Mouse (Mus musculus) cerebral cortex, adult 2 months (tissue): Measurements from ENCODE around the gene Prdx6b.

Experiments used
- WGBS: fragments of 180-500 bp; shearing (Covaris S2); methylation state at CpG from one replicate; pipeline ENCODE4 v1.1.7; 2018; 5-methylcytosine and 5-hydroxymethylcytosine counted together

Prdx6b gene

DNA sequence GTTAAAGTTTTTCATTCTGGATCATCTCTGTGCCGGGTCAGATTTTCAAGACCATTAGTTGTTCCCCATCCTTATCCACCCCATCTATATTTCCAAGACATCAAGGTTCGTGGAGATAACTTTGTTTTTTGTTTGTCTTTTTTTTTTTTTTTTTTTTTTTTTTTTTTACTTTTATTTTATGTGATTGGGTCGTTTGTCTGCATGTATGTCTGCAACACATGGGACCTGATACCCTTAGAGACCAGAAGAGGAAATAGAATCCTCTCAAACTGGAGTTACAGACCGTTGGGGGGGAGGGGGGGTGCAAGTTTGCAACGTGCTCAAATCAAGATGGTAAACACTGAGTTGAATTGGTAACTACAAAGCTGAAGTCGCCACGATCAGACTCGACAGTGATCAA is at the start of gene Prdx6b:
Gene Prdx6b (plus strand): TSS at position 301 of the 400 bp plus-strand sequence.
- 85% methylated on average over 8 of the region's 8 CpGs for WGBS

GRCm38 (mm10) chr2:80247466-80247865 is 44.8 kb upstream of the Prdx6b start:
- whole genome bisulfite sequencing: 75% methylated on average over 3 of the region's 3 CpGs

GRCm38 (mm10) chr2:80259888-80260672 is 32.2 kb upstream of the Prdx6b start:
- 93% methylated on average over 3 of the region's 3 CpGs for WGBS

GRCm38 (mm10) chr2:80266894-80267293 is 25.4 kb upstream of the Prdx6b start:
- WGBS: 10% methylated on average over 11 of the region's 11 CpGs

GRCm38 (mm10) chr2:80268053-80268452 is 24.2 kb upstream of the Prdx6b start:
- 46% methylated on average over 4 of the region's 4 CpGs for WGBS

DNA sequence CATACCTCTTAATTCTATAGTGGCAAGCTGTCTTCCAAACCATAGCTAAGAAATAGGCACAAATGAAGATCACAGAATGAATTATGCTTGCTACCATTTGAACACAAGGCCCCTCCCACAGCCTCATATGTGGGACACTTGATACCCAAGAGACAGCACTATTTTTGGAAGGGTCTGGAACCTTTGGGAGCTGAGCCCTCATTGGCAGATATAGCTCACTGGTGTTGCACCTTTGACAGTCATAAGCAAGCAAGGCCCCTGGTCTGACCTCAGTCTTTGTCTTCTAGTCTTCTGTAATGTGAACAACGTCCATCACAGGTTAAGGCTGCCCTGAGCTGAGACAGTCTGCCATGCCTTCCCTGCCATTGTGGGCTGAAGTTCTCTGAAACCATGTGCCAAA is 20.8 kb upstream of the Prdx6b start:
- WGBS: 73% methylated on average over 1 of the region's 1 CpGs

DNA sequence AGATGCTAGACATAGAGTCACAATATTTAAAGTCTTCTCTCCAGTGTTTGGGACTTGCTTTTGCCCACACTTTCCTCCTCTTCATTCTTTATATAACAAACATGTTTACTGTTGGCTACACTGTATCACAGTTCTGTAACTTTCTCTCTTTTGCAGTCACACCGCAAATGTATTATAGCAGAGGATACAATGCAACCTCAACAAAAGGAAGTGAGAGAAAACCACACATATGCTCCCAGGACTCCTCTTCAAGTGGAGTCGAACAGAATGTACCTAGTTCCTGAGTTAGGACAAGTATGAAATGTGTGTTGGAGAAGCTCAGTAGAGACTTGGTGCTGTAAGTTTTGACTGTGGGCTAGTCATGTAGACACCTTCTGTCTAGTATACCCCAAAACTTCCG is 19.2 kb upstream of the Prdx6b start:
- WGBS: 71% methylated on average over 3 of the region's 3 CpGs

GRCm38 (mm10) chr2:80273763-80274162 is 18.5 kb upstream of the Prdx6b start:
- 85% methylated on average over 4 of the region's 4 CpGs for WGBS

- 46% methylated on average over 2 of the region's 2 CpGs for WGBS
Observed at GRCm38 (mm10) chr2:80275136-80275535, 17.1 kb upstream of the Prdx6b start.

DNA sequence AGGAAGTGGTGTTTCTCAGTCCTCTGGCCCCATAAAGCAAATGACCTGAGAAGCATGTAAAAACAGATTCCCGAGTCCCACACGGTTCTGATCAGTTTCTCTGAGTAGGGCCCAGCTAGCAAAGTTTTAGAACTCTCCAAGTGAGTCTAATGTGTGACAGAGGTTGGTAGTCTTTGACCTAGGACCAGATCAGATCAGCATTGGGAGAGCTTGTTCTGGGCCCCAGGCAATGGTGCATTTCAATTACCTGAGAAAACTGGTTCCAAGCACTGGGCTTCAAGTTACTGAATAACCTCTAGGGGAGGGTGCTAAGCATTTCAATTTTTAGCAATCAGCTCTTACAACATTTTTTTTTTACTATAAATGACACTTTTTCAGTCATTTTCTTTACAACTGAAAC is 10.1 kb upstream of the Prdx6b start:
- 80% methylated on average over 2 of the region's 2 CpGs for WGBS

GRCm38 (mm10) chr2:80286397-80286796 is 5.9 kb upstream of the Prdx6b start:
- 75% methylated on average over 4 of the region's 4 CpGs for WGBS

- 70% methylated on average over 3 of the region's 3 CpGs for WGBS
Observed at GRCm38 (mm10) chr2:80298334-80298733, 6.1 kb downstream of the Prdx6b start.

DNA sequence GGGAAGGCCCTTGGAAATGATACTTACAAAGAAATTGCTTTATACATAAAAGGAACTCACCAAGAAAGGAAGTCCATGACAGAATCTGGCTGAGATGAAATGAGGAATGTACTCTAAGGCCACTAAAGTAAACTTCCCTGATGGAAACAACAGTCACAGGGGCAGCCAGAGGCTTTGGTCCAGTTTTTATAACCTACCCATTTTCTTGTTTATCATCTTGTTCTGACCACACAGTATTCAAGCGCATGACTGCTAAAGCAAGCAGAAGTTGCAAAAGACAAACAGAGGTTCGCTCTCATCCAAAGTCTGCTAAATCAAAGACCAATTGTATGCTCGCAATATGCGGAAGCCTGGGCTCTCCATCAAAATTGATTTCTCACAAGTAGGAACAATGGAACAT is 8.5 kb downstream of the Prdx6b start:
- 70% methylated on average over 4 of the region's 4 CpGs for WGBS

DNA sequence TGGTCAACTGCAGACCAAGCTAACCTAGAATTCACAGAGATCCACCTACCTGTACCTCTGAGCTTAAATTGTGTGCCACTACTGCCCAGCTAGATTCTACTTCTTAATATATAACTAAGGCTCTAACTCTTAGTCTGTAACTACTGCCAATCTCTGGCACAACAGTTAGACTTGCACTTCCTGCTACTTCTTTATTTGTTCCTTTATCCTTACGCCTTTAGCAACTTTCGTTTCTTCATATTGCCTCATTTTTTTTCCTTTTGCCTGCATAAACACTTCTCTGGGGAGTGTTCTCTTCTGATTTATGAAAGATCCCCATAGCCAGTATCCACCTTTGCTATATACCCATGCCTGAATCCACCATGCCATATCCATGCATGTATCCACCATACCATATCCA is 11.7 kb downstream of the Prdx6b start:
- 92% methylated on average over 2 of the region's 2 CpGs for WGBS

DNA sequence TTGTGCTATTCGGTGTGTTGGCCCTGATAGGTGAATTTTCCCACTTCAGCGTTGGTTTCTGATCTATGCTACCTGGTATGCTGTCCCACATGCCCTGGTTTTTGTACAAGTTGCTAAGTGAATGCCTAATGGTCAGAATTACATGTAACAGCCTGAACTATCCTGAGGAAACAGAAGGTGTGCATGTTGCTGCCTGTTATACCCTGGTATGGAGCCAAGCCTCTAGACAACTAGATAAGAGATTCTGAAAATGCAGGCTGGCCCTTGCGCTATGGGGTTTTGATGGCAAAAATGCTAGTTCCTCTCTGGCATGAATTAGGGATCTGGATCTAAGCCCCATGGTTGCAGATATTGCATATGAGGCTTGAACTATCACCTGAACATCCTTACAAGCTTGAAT is 15.4 kb downstream of the Prdx6b start:
- WGBS: 97% methylated on average over 3 of the region's 3 CpGs

GRCm38 (mm10) chr2:80309775-80310174 is 17.5 kb downstream of the Prdx6b start:
- 75% methylated on average over 4 of the region's 4 CpGs for WGBS

GRCm38 (mm10) chr2:80310772-80311171 is 18.5 kb downstream of the Prdx6b start:
- 76% methylated on average over 4 of the region's 4 CpGs for WGBS

DNA sequence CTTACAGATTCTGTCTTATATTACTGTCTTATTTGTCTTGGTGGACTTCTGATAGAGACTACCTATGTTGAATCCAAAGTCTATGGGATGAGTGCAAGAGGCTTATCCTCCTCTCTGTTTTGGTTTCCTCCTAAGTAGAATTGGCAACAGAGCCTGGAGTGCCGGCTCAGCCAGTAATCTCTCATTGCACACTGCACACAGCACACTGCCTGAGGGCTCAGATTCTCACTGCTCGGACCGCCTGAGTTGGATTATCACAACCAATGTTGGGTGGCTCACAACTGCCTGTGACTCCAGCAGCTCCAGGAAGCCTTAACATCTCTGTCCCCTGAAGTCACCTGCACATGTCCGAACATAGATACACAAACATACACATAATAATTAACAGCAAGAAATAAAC is 19.1 kb downstream of the Prdx6b start:
- WGBS: 67% methylated on average over 4 of the region's 4 CpGs

DNA sequence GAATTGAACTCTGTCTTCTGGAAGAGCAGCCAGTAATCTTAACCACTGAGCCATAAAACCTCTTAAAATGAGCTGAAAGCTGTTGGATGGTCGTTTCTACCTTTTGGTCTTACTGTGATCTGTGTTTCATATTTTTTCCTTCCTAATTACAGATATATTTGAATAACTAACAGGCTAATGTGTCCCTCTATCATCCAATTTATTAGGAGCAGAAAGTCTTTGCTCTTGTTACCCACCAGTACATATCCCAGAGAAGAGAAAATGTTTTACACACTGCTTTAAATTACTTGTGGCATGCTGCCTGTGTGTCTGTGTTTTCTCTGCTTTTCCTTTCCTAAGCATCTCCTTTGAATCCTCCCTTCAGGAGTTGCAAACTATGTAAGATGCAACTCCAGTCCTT is 21.9 kb downstream of the Prdx6b start:
- 46% methylated on average over 1 of the region's 1 CpGs for WGBS

GRCm38 (mm10) chr2:80314854-80315241 is 22.6 kb downstream of the Prdx6b start:
- WGBS: 20% methylated on average over 7 of the region's 7 CpGs

GRCm38 (mm10) chr2:80315242-80316161 is 23.2 kb downstream of the Prdx6b start, which contains the start of gene Dnajc10:
Gene Dnajc10 (plus strand): TSS chr2:80315466.
- under 1% methylated on average over 71 of the region's 72 CpGs for WGBS

DNA sequence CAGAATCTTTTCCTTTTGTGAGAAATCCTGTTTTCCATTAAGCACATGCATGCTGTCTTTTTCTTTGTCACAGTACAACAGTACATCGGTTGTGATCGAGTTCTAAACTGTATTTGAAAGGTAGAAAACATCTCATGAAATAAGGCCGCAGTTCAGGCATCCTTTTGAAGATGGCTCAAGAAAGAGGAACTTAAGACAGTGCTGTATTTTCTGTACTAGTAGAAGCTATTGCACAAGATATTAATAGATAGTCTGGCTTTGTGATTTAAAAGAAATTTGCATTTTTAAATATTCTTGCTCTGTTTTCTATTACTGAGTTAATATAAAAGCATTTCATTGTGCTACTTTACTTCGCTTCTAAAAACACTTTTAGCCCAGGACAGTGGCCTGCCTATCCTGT is 30.6 kb downstream of the Prdx6b start:
- WGBS: 94% methylated on average over 4 of the region's 4 CpGs

DNA sequence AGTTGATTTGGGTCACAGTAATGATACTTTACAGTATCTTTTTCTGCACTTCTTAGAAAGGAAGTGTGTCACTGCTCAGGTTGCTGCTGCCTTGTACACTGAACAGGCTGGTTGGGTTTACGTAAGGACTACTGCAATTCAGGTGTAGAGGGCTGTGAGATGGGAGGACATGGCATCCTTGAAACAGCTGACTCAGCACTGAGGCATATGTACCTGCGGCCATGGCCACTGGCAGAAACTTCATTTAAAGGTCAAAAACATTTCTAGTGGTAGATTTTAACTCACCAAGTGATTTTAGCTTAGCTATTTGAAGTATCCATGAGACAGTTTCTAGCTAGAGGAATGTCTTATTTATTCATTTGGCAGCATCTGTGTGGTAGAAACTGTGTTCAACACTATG is 33.5 kb downstream of the Prdx6b start:
- 91% methylated on average over 2 of the region's 2 CpGs for WGBS
